Mouse (Mus musculus): ENCODE data around the gene Slc27a1.

DNA sequence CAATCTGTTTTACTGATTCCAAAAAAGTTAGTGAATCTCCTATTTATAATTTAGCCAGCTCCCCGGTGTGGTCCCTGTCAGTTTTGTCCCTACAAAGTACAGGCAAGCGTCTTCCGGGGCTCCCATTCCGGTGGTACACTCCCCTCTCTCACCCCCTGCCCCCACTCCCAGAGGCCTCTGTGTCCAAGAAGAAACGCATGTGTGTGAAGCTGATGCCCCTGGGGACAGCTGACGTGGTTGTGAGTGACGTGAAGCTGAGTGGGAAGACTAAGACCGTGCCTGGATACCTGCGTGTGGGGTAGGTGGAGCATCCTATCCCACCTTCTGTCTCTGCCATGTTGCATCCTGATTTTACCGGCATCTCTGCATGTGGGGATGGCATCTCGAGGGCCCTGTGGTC, 23.6 kb upstream of the Slc27a1 start:
- TF ChIP-seq EP300 (IDR thresholded peaks at IDR 0.05; ENCODE audit: insufficient read depth, low read depth, low read length) (no peak), CTCF (IDR thresholded peaks at IDR 0.05; ENCODE audit: low read depth, low read length) (no peak)
